Mouse (Mus musculus): Measurements from ENCODE around the gene Gm10272. TPM values are rescaled to one million over a fixed set of nuclear protein-coding genes. Genes with fewer than 3 reads are reported as not detected.

The Gm10272 gene
- polyA plus RNA-seq, 2 experiments = not detected

- Histone ChIP-seq H3K27ac (no peak overlapping the region), H3K4me3 (ENCODE audit: insufficient read depth in 1 of 2, low read depth in 2 of 2, low read length in 2 of 2) (no peak overlapping the region), H3K4me1 (replicated peaks; ENCODE audit: control insufficient read depth in 2 of 2, insufficient read depth in 2 of 2, low read length in 1 of 2) (peaks cover 13 to 16% of the 10 kb centered on the region in 2 experiments)
Observed at GRCm38 (mm10) chr10:77670710-77671109, 35.7 kb upstream of the Gm10272 start.

DNA sequence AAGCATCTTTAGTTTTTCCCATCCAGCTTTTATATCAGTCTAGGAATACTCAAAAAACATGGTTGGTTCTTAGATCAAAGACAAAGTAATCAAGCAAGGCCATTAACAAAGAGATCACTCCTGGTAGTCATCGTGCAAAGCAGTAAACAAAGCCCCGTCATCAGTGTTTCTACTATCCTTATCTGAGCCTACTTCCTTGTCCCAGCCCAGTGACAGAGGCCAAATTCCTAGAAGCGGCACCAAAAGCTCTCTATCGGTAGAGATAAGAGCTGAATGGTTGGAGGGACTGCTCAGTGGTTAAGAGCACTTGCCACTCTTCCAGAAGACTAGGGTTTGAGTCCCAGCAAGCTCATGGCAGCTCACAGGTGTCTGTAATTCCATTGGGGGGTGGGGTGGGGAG, 34.9 kb upstream of the Gm10272 start:
- Histone ChIP-seq H3K9me3 (ENCODE audit: control insufficient read depth, low read length) (no peaks in the 10 kb centered on the region), H3K4me3 (ENCODE audit: insufficient read depth in 1 of 2, low read depth in 2 of 2, low read length in 2 of 2) (no peak overlapping the region), H3K4me1 (replicated peaks; ENCODE audit: control insufficient read depth in 2 of 2, insufficient read depth in 2 of 2, low read length in 1 of 2) (peaks cover 13 to 16% of the 10 kb centered on the region in 2 experiments), H3K27me3 (ENCODE audit: control insufficient read depth, insufficient read depth, low read length) (peaks cover 11% of the 10 kb centered on the region), H3K4me2 (ENCODE audit: low read depth) (peak overlapping the region; percentile 28; the same call in 1 of the 2 replicates), H3K36me3 (replicated peaks; ENCODE audit: control insufficient read depth, insufficient read depth, low read depth) (no peaks in the 10 kb centered on the region), H3K9ac (replicated peaks) (no peak overlapping the region), H3K27ac (peak overlapping the region; percentile 29; the same call in 1 of the 2 replicates)
- TF ChIP-seq EP300 (IDR thresholded peaks at IDR 0.05; ENCODE audit: low read depth) (peak; percentile 86), CTCF (IDR thresholded peaks at IDR 0.05; ENCODE audit: low read depth) (no peak)
- ATAC-seq (ENCODE audit: insufficient read depth) = peak; percentile 93
- WGBS (ENCODE audit: insufficient replicate concordance) = 2% methylated on average over 4 of the region's 4 CpGs
- DNase-seq (ENCODE audit: low read depth in 3 of 3, low spot score in 3 of 3) = peak; percentile 53 to 60 (median 54)

More at GRCm38 (mm10) chr10:77670710-77671109, 35.7 kb upstream of the Gm10272 start:
- peaks cover 4% of the 10 kb centered on the region for H3K27me3 ChIP-seq (ENCODE audit: control insufficient read depth, insufficient read depth, low read length)
- ATAC-seq (ENCODE audit: insufficient read depth) = no peak
- 69% methylated on average over 4 of the region's 4 CpGs for WGBS (ENCODE audit: insufficient replicate concordance)
- H3K9ac ChIP-seq (replicated peaks) = no peak overlapping the region
- H3K36me3 ChIP-seq (replicated peaks; ENCODE audit: control insufficient read depth, insufficient read depth, low read depth) = no peaks in the 10 kb centered on the region
- H3K4me2 ChIP-seq (ENCODE audit: low read depth) = no peak overlapping the region
- H3K9me3 ChIP-seq (ENCODE audit: control insufficient read depth, low read length) = no peaks in the 10 kb centered on the region
- TF ChIP-seq EP300 (IDR thresholded peaks at IDR 0.05; ENCODE audit: low read depth) = no peak
- no peak for TF ChIP-seq CTCF (IDR thresholded peaks at IDR 0.05; ENCODE audit: low read depth)
- no peak for DNase-seq (ENCODE audit: low read depth in 3 of 3, low spot score in 3 of 3)

DNA sequence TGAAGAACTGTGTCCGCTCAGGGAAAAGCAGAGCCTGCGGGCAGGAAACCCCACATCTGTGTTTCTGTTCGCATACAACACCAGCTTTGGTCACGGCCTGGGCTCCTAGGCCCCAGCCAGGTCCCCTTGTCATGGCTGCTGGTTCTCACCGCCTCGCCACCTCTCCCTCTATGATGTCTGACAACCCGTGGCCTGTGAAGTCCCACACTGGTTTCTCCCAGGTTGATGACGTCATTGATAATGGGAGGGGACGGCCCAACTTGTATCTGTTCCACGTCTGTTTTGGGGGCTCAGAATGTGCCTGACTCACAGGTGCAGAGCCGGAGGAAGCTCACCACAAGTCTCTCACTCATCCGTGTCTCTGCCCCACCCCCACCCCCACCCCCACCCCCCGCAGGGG, 32.7 kb upstream of the Gm10272 start:
- Histone ChIP-seq H3K4me2 (ENCODE audit: low read depth) (no peak overlapping the region), H3K4me3 (ENCODE audit: insufficient read depth in 1 of 2, low read depth in 2 of 2, low read length in 2 of 2) (no peak overlapping the region), H3K27ac (no peak overlapping the region), H3K36me3 (replicated peaks; ENCODE audit: control insufficient read depth, insufficient read depth, low read depth) (no peaks in the 10 kb centered on the region), H3K4me1 (replicated peaks; ENCODE audit: control insufficient read depth in 2 of 2, insufficient read depth in 2 of 2, low read length in 1 of 2) (peaks cover 13 to 16% of the 10 kb centered on the region in 2 experiments), H3K9ac (replicated peaks) (no peak overlapping the region), H3K27me3 (ENCODE audit: control insufficient read depth, insufficient read depth, low read length) (peaks cover 33% of the 10 kb centered on the region), H3K9me3 (ENCODE audit: control insufficient read depth, low read length) (no peaks in the 10 kb centered on the region)
- no peak for ATAC-seq (ENCODE audit: insufficient read depth)
- TF ChIP-seq CTCF (IDR thresholded peaks at IDR 0.05; ENCODE audit: low read depth) (no peak), EP300 (IDR thresholded peaks at IDR 0.05; ENCODE audit: low read depth) (no peak)
- WGBS (ENCODE audit: insufficient replicate concordance) = 53% methylated on average over 13 of the region's 13 CpGs
- no peak for DNase-seq (ENCODE audit: low read depth in 3 of 3, low spot score in 3 of 3)

DNA sequence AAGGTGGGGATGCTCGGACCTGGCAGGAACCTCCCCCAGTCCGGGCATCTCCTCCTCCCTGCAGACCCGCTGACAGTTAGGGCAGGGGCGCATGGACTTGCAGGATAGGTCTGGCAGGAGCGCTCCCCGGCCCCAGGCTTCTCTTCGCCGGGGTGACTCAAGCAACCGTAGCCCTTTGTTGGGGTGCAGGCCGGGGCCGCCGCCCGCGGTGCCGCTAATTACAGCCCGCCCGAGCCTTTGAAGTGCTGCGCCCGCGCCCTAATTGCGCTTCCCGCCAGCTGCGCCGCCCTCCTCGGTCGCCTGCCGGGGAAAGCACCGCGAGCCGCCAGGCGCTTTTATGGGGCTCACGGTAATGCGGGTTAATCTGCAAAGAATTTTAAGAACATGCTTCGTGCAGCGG, 28.9 kb upstream of the Gm10272 start:
- no peak for DNase-seq (ENCODE audit: low read depth in 3 of 3, low spot score in 3 of 3)
- Histone ChIP-seq H3K4me2 (ENCODE audit: low read depth) (no peak overlapping the region), H3K36me3 (replicated peaks; ENCODE audit: control insufficient read depth, insufficient read depth, low read depth) (no peaks in the 10 kb centered on the region), H3K27me3 (ENCODE audit: control insufficient read depth, insufficient read depth, low read length) (peaks cover 40% of the 10 kb centered on the region), H3K4me3 (ENCODE audit: insufficient read depth in 1 of 2, low read depth in 2 of 2, low read length in 2 of 2) (no peak overlapping the region), H3K27ac (no peak overlapping the region), H3K9ac (replicated peaks) (no peak overlapping the region), H3K9me3 (ENCODE audit: control insufficient read depth, low read length) (no peaks in the 10 kb centered on the region), H3K4me1 (replicated peaks; ENCODE audit: control insufficient read depth in 2 of 2, insufficient read depth in 2 of 2, low read length in 1 of 2) (no peaks in the 10 kb centered on the region)
- WGBS (ENCODE audit: insufficient replicate concordance) = 2% methylated on average over 35 of the region's 35 CpGs
- no peak for ATAC-seq (ENCODE audit: insufficient read depth)
- TF ChIP-seq EP300 (IDR thresholded peaks at IDR 0.05; ENCODE audit: low read depth) = no peak
- TF ChIP-seq CTCF (IDR thresholded peaks at IDR 0.05; ENCODE audit: low read depth) = no peak

DNA sequence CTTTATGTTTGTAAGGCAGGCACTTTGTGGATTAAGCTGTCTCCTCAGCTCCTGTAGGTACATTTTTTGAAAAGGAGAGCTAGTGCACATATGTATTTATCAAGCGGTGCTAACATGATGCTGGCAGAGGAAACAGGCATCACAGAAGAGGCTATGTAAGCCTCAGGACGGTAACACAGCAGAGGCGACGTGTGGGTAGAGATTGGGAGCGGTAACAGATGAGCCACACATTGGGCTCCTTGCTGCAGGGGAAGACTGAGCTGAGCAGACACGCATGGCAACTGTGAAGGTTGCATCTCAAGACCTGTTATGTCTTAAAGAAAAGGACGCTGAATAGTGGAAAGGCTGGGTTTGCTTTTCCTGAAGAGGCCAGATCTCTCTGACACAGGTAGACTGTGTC, 23.4 kb upstream of the Gm10272 start:
- ATAC-seq (ENCODE audit: insufficient read depth) (no peak), DNase-seq (ENCODE audit: low read depth in 3 of 3, low spot score in 3 of 3) (no peak)
- H3K27me3 ChIP-seq (ENCODE audit: control insufficient read depth, insufficient read depth, low read length) = peaks cover 45% of the 10 kb centered on the region
- H3K9ac ChIP-seq (replicated peaks) = no peak overlapping the region
- H3K27ac ChIP-seq = no peak overlapping the region
- no peaks in the 10 kb centered on the region for H3K36me3 ChIP-seq (replicated peaks; ENCODE audit: control insufficient read depth, insufficient read depth, low read depth)
- no peak overlapping the region for H3K4me3 ChIP-seq (ENCODE audit: insufficient read depth in 1 of 2, low read depth in 2 of 2, low read length in 2 of 2)
- no peak for TF ChIP-seq CTCF (IDR thresholded peaks at IDR 0.05; ENCODE audit: low read depth)
- no peak for TF ChIP-seq EP300 (IDR thresholded peaks at IDR 0.05; ENCODE audit: low read depth)
- H3K4me1 ChIP-seq (replicated peaks; ENCODE audit: control insufficient read depth in 2 of 2, insufficient read depth in 2 of 2, low read length in 1 of 2) = no peaks in the 10 kb centered on the region
- WGBS (ENCODE audit: insufficient replicate concordance) = 49% methylated on average over 7 of the region's 7 CpGs
- no peaks in the 10 kb centered on the region for H3K9me3 ChIP-seq (ENCODE audit: control insufficient read depth, low read length)
- no peak overlapping the region for H3K4me2 ChIP-seq (ENCODE audit: low read depth)
